Mouse (Mus musculus) liver, adult 2 months (tissue): ENCODE measurements around the gene Ttll10.

Experiments used
- CTCF ChIP-seq: fragments of 200-500 bp; IDR thresholded peaks from 2 replicates; pipeline ENCODE4 v1.5.1; 2011; ENCODE audit warnings: low read depth, low read length, control low read depth
- POLR2A ChIP-seq: fragments of 200-500 bp; IDR thresholded peaks from 2 replicates; pipeline ENCODE4 v1.6.1; 2011; ENCODE audit warnings: low read length, control low read depth; ENCODE audit not compliant: insufficient read depth; ENCODE audit errors: extremely low read depth

DNA sequence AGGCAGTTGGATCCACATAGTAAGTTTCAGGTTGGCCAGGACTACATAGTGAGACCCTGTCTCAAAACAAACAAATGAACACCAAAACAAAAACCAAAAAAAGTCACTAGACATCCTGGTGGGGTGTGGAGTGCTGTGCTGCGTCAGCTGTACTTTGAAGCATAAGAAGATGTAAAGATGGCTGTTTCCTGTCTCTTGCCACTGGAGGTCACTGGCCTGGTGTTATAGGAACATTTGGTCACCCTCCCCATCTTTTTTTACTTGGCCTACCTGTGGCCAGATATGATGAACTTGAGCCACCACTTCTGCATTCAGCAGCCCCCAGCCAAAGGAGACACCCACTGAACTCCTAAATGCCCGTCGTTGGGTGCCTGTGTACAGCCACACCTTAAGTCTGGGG lies 37.8 kb downstream of the Ttll10 start:
- TF ChIP-seq CTCF = no peak
- TF ChIP-seq POLR2A = no peak
